31 mouse cellular contexts compared by ENCODE assay signal in the genomic region with DNA sequence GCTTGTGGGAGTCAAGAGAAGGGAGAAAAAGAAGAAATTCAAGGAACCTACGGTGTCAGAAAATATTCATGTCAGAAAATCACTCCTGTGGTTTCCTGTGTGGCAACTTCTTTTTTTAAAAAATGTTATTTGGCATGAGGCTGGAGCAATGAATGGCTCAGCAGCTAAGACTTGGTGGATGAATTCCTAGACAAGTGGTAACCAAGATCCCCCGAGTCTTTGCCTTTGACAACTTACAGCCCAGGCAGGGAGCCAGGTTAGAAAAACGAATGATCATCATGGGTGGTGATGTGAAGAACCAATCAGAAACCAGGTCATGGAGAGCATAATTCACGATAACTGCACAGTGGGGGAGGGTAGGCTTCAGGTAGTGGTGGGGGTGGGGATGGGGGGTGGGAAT. TPM values are rescaled to one million over a fixed set of nuclear protein-coding genes. Genes with fewer than 3 reads are reported as not detected.
DNase-seq lines count a peak whose midpoint lies in the region; ATAC-seq and TF ChIP-seq lines count a peak whose summit lies in the region.
"Had no signal": no experiment of that assay in that cellular context is flagged by ENCODE, and none has a peak within 500 bp of the region (broad histone marks: within the 10 kb centered on the region; RNA-seq: fewer than 3 reads in every experiment).

No protein-coding gene starts in this region.

- WGBS in liver, adult 2 months: 29% methylated on average over 4 of the region's 4 CpGs
- WGBS in liver, embryonic 11.5 days: 59% methylated on average over 4 of the region's 4 CpGs

- H3K4me3 ChIP-seq in liver, adult 2 months (ENCODE audit: insufficient read depth, low read depth, low read length): no peak overlapping the region
- H3K4me3 ChIP-seq in liver, embryonic 11.5 days (ENCODE audit: low read depth, low read length): no peak overlapping the region
- H3K4me3 ChIP-seq in CH12.LX (replicated peaks in 1 of 3; ENCODE audit: low read depth in 2 of 3, low read length in 2 of 3, poor library complexity in 1 of 3): no peak overlapping the region
- H3K4me3 ChIP-seq: embryonic facial prominence, embryonic 15.5 days; erythroblast, embryonic 14.5 days; forebrain, embryonic 15.5 days; heart, embryonic 13.5 days; hindbrain, embryonic 12.5 days had no signal

- dilution Hi-C loops in CH12.LX (cut with MboI; ENCODE audit: extremely low pct_ligation_motif_present, extremely low pct_unique_long_range_greater_than_20kb, low sequenced_read_pairs): no loop called here

- no peaks in the 10 kb centered on the region for H3K79me2 ChIP-seq in liver, adult 2 months (ENCODE audit: control insufficient read depth, insufficient read depth, low read length)
- no peaks in the 10 kb centered on the region for H3K79me2 ChIP-seq in CH12.LX (replicated peaks; ENCODE audit: control insufficient read depth, extremely low read depth, insufficient read depth, poor library complexity, severe bottlenecking)

- TF ChIP-seq RAD21 in CH12.LX (IDR thresholded peaks at IDR 0.05; ENCODE audit: low read depth, low read length): no peak

- peaks cover 29% of the 10 kb centered on the region for H3K4me1 ChIP-seq in liver, adult 2 months (ENCODE audit: control insufficient read depth, insufficient read depth, low read length)
- no peaks in the 10 kb centered on the region for H3K4me1 ChIP-seq in liver, embryonic 11.5 days (replicated peaks; ENCODE audit: control insufficient read depth, insufficient read depth, low read length)
- peaks cover 2 to 14% of the 10 kb centered on the region in 2 experiments; a peak in 2 of 4 replicates for H3K4me1 ChIP-seq in CH12.LX (ENCODE audit: control insufficient read depth in 1 of 2, insufficient read depth in 2 of 2)
- H3K4me1 ChIP-seq: embryonic facial prominence, embryonic 15.5 days; heart, embryonic 13.5 days; hindbrain, embryonic 12.5 days had no signal

- H3K36me3 ChIP-seq in liver, adult 2 months (ENCODE audit: control insufficient read depth, insufficient read depth, low read length): peaks cover 8% of the 10 kb centered on the region
- H3K36me3 ChIP-seq in liver, embryonic 11.5 days (ENCODE audit: control insufficient read depth, insufficient read depth, low read length): no peaks in the 10 kb centered on the region
- peaks cover 0 to 1% of the 10 kb centered on the region in 2 experiments for H3K36me3 ChIP-seq in CH12.LX (replicated peaks in 1 of 2; ENCODE audit: control insufficient read depth in 1 of 2, insufficient read depth in 1 of 2, low read length in 1 of 2)
- H3K36me3 ChIP-seq: embryonic facial prominence, embryonic 15.5 days; forebrain, embryonic 15.5 days; heart, embryonic 13.5 days; hindbrain, embryonic 12.5 days had no signal

- no peaks in the 10 kb centered on the region for H3K9me3 ChIP-seq in liver, embryonic 11.5 days (ENCODE audit: control insufficient read depth, low read length)
- no peaks in the 10 kb centered on the region for H3K9me3 ChIP-seq in CH12.LX (replicated peaks; ENCODE audit: low read length)
- H3K9me3 ChIP-seq: embryonic facial prominence, embryonic 15.5 days; forebrain, embryonic 15.5 days; heart, embryonic 13.5 days; hindbrain, embryonic 12.5 days had no signal

- TF ChIP-seq CTCF in liver, adult 2 months (IDR thresholded peaks at IDR 0.05; ENCODE audit: low read depth, low read length): no peak
- no peak for TF ChIP-seq CTCF in CH12.LX (conservative IDR thresholded peaks at IDR 0.05 in 1 of 2, IDR thresholded peaks at IDR 0.05 in 1 of 2; ENCODE audit: low read depth in 2 of 2, low read length in 2 of 2)

- H3K27ac ChIP-seq in liver, adult 2 months (replicated peaks; ENCODE audit: insufficient read depth, low read depth, low read length): peak overlapping the region; percentile 28
- H3K27ac ChIP-seq in liver, embryonic 11.5 days (ENCODE audit: low read depth, low read length): no peak overlapping the region
- no peak overlapping the region for H3K27ac ChIP-seq in CH12.LX (ENCODE audit: insufficient read depth, low read depth)
- H3K27ac ChIP-seq: embryonic facial prominence, embryonic 15.5 days; forebrain, embryonic 15.5 days; heart, embryonic 13.5 days; hindbrain, embryonic 12.5 days had no signal

- peak; percentile 63 for DNase-seq in liver, adult 2 months (ENCODE audit: extremely low read depth, low read depth, low spot score)
- no peak for DNase-seq in liver, embryonic 11.5 days (ENCODE audit: low spot score)
- DNase-seq in CH12.LX (ENCODE audit: extremely low read depth): no peak
- DNase-seq in left cerebral cortex, adult 8-10 months (ENCODE audit: low spot score in 2 of 2): no peak
- DNase-seq in right cerebral cortex, postnatal 10 days (ENCODE audit: low spot score in 2 of 2): no peak
- DNase-seq in yolk sac, embryonic 10.5 days (ENCODE audit: low spot score): no peak
- DNase-seq: adrenal gland, postnatal 10 days; B cell, adult 2 months; cerebellum, adult 18-20 months; cerebellum, adult 9-11 months; cerebellum, postnatal 36 days; embryo, embryonic 11 days; gastrocnemius, postnatal 36 days; heart, postnatal 36 days had no signal

- no peak overlapping the region for H3K9ac ChIP-seq in liver, adult 2 months (ENCODE audit: low read depth, low read length)
- H3K9ac ChIP-seq in liver, embryonic 11.5 days (ENCODE audit: low read depth, low read length): no peak overlapping the region
- no peak overlapping the region for H3K9ac ChIP-seq in CH12.LX (ENCODE audit: insufficient read depth, low read depth)
- H3K9ac ChIP-seq: embryonic facial prominence, embryonic 15.5 days; forebrain, embryonic 15.5 days; heart, embryonic 13.5 days; hindbrain, embryonic 12.5 days had no signal

- no peak overlapping the region for H3K4me2 ChIP-seq in liver, embryonic 11.5 days
- H3K4me2 ChIP-seq in CH12.LX (ENCODE audit: insufficient read depth, low read depth, poor library complexity, severe bottlenecking): no peak overlapping the region
- H3K4me2 ChIP-seq: embryonic facial prominence, embryonic 15.5 days; forebrain, embryonic 15.5 days; heart, embryonic 13.5 days; hindbrain, embryonic 12.5 days had no signal

- no peak for TF ChIP-seq POLR2A in liver, adult 2 months (IDR thresholded peaks at IDR 0.05; ENCODE audit: extremely low read depth, insufficient read depth, low read length)
- no peak for TF ChIP-seq POLR2A in CH12.LX (IDR thresholded peaks at IDR 0.05; ENCODE audit: low read depth, low read length)

- H3K27me3 ChIP-seq in liver, adult 2 months (ENCODE audit: control insufficient read depth, insufficient read depth, low read length): no peaks in the 10 kb centered on the region
- no peaks in the 10 kb centered on the region for H3K27me3 ChIP-seq in liver, embryonic 11.5 days (replicated peaks; ENCODE audit: control insufficient read depth, insufficient read depth, low read length)
- no peaks in the 10 kb centered on the region for H3K27me3 ChIP-seq in CH12.LX (replicated peaks)
- H3K27me3 ChIP-seq: embryonic facial prominence, embryonic 15.5 days; forebrain, embryonic 15.5 days; heart, embryonic 13.5 days; hindbrain, embryonic 12.5 days had no signal

- no peak for ATAC-seq in liver, embryonic 11.5 days (replicated peaks; ENCODE audit: low FRiP score)
- ATAC-seq in common myeloid progenitor, adult 5-6 weeks (replicated peaks; ENCODE audit: low read depth, poor library complexity, severe bottlenecking): peak; percentile 79
- 0 out of 2 replicates have a peak, but pooled peaks have one; percentile 21 for ATAC-seq in megakaryocyte, adult 5-6 weeks (ENCODE audit: poor library complexity, severe bottlenecking)
- ATAC-seq: CD4-positive, CD25-positive, alpha-beta regulatory T cell, adult 4 months; forebrain, embryonic 15.5 days; hindbrain, embryonic 16.5 days; inflammation-experienced regulatory T-cells, adult 6 months; intestine, postnatal 0 days had no signal

- no peak for TF ChIP-seq EP300 in CH12.LX (IDR thresholded peaks at IDR 0.05; ENCODE audit: low read length)

- in situ Hi-C loops in CH12.LX (cut with MboI; ENCODE audit: low pct_ligation_motif_present, low pct_unique_long_range_greater_than_20kb, low sequenced_read_pairs): no loop called here

TF ChIP-seq in CH12.LX, 34 proteins besides CTCF, POLR2A, EP300 and RAD21:
- TF ChIP-seq ZMIZ1 (IDR thresholded peaks at IDR 0.05; ENCODE audit: low read depth, low read length) (no peak), MXI1 (IDR thresholded peaks at IDR 0.05; ENCODE audit: low read depth, low read length) (no peak), CHD2 (IDR thresholded peaks at IDR 0.05; ENCODE audit: low read length) (0 out of 2 replicates have a peak, but pooled peaks have one; percentile 24)

RNA-seq across cellular contexts. Expression of gene Amdhd1, which starts 18.8 kb away (rescaled TPM):
- total RNA-seq in liver, adult 2 months (2014; rRNA removed): 185 and 255 TPM in 2 replicates
- polyA plus RNA-seq in liver, adult 2 months (2012; rRNA removed): 204 and 233 TPM in 2 replicates
- 6.2 and 7.4 TPM in 2 replicates for polyA plus RNA-seq in liver, embryonic 11.5 days (2014; fragmentation: Nextera tagmentation; extraction: Ambion mirVana)
- total RNA-seq in CH12.LX (2012; rRNA removed) (4.6 and 8.4 TPM in 2 replicates), CH12.LX (2014; rRNA removed) (2.4 and 3.3 TPM in 2 replicates)
- 2.3 and 2.4 TPM in 2 replicates for polyA plus RNA-seq in CH12.LX (2012; ENCODE audit: insufficient read length, low read depth)
- not detected in 2 replicates for total RNA-seq in common myeloid progenitor, adult 5-6 weeks (2017)
- total RNA-seq in megakaryocyte, adult 5-6 weeks (2015): not detected in 2 replicates
- total RNA-seq in megakaryocyte, adult 5-6 weeks (2017): 0.37 TPM in 1 of 2 replicates, not detected in the other
- total RNA-seq in left cerebral cortex, adult 8-10 months (2022): under 1 TPM; 0.15 to 0.75 (median 0.35) TPM
- total RNA-seq: gastrocnemius, adult 8-10 months; gastrocnemius, postnatal 36 days; heart, adult 8-10 months; heart, postnatal 36 days; MEL had no signal
- polyA plus RNA-seq: forebrain, embryonic 15.5 days; intestine, postnatal 0 days had no signal

RNA-seq across cellular contexts. Expression of gene Ccdc38, which starts 19.4 kb away (rescaled TPM):
- 0.07 and 0.28 TPM in 2 replicates for total RNA-seq in liver, adult 2 months (2014; rRNA removed)
- polyA plus RNA-seq in liver, adult 2 months (2012; rRNA removed): 0.06 and 0.40 TPM in 2 replicates
- 0.32 and 0.38 TPM in 2 replicates for polyA plus RNA-seq in liver, embryonic 11.5 days (2014; fragmentation: Nextera tagmentation; extraction: Ambion mirVana)
- total RNA-seq in CH12.LX (2012; rRNA removed) (6.6 and 9.2 TPM in 2 replicates), CH12.LX (2014; rRNA removed) (47.3 and 55.8 TPM in 2 replicates)
- 17.9 and 22.2 TPM in 2 replicates for polyA plus RNA-seq in CH12.LX (2012; ENCODE audit: insufficient read length, low read depth)
- 0.24 and 0.55 TPM in 2 replicates for total RNA-seq in common myeloid progenitor, adult 5-6 weeks (2017)
- total RNA-seq in megakaryocyte, adult 5-6 weeks (2015): not detected in 2 replicates
- 0.18 TPM in 1 of 2 replicates, not detected in the other for total RNA-seq in megakaryocyte, adult 5-6 weeks (2017)
- not detected for total RNA-seq in left cerebral cortex, adult 8-10 months (2022)
- total RNA-seq: gastrocnemius, adult 8-10 months; heart, adult 8-10 months; heart, postnatal 36 days; MEL had no signal
- polyA plus RNA-seq: erythroblast, embryonic 14.5 days had no signal

RNA-seq across cellular contexts. Expression of gene Hal, which starts 32.4 kb away (rescaled TPM):
- 293 and 381 TPM in 2 replicates for total RNA-seq in liver, adult 2 months (2014; rRNA removed)
- polyA plus RNA-seq in liver, adult 2 months (2012; rRNA removed): 284 and 348 TPM in 2 replicates
- 1.1 and 1.3 TPM in 2 replicates for polyA plus RNA-seq in liver, embryonic 11.5 days (2014; fragmentation: Nextera tagmentation; extraction: Ambion mirVana)
- 0.76 TPM in 2 replicates for total RNA-seq in CH12.LX (2012; rRNA removed)
- total RNA-seq in CH12.LX (2014; rRNA removed): 0.26 TPM in 1 of 2 replicates, not detected in the other
- polyA plus RNA-seq in CH12.LX (2012; ENCODE audit: insufficient read length, low read depth): 0.29 TPM in 1 of 2 replicates, not detected in the other
- total RNA-seq in common myeloid progenitor, adult 5-6 weeks (2017): 0.29 and 1.1 TPM in 2 replicates
- 14.1 and 14.2 TPM in 2 replicates for total RNA-seq in megakaryocyte, adult 5-6 weeks (2015)
- 6.9 and 10.2 TPM in 2 replicates for total RNA-seq in megakaryocyte, adult 5-6 weeks (2017)
- total RNA-seq in left cerebral cortex, adult 8-10 months (2022): under 1 TPM in 2 of 4 experiments, not detected in 2; 0.27 to 0.34 TPM
- polyA plus RNA-seq: embryonic facial prominence, embryonic 11.5 days; erythroblast, embryonic 14.5 days; forebrain, embryonic 11.5 days; forebrain, embryonic 15.5 days; heart, postnatal 0 days had no signal

Comparison
In these comparisons a context has a peak if more than half of its experiments do, and no peak if none do; other contexts are left out.
1. RNA of gene Amdhd1, which starts 18.8 kb away (total RNA-seq): 185 to 255 TPM in liver, adult 2 months; 2.4 to 8.4 TPM in CH12.LX, 0.15 to 0.75 TPM in left cerebral cortex, adult 8-10 months, not detected in common myeloid progenitor, adult 5-6 weeks and 0.37 TPM in megakaryocyte, adult 5-6 weeks; every median in the first group is over 10 times any median in the second.
2. RNA of gene Hal, which starts 32.4 kb away (total RNA-seq): 293 to 381 TPM in liver, adult 2 months; 6.9 to 14.2 TPM in megakaryocyte, adult 5-6 weeks, 0.29 to 1.1 TPM in common myeloid progenitor, adult 5-6 weeks, 0.26 to 0.76 TPM in CH12.LX and 0.27 to 0.34 TPM in left cerebral cortex, adult 8-10 months; every median in the first group is over 10 times any median in the second.